Comparison of ENCODE assay signal across 8 mouse cellular contexts in the genomic region with DNA sequence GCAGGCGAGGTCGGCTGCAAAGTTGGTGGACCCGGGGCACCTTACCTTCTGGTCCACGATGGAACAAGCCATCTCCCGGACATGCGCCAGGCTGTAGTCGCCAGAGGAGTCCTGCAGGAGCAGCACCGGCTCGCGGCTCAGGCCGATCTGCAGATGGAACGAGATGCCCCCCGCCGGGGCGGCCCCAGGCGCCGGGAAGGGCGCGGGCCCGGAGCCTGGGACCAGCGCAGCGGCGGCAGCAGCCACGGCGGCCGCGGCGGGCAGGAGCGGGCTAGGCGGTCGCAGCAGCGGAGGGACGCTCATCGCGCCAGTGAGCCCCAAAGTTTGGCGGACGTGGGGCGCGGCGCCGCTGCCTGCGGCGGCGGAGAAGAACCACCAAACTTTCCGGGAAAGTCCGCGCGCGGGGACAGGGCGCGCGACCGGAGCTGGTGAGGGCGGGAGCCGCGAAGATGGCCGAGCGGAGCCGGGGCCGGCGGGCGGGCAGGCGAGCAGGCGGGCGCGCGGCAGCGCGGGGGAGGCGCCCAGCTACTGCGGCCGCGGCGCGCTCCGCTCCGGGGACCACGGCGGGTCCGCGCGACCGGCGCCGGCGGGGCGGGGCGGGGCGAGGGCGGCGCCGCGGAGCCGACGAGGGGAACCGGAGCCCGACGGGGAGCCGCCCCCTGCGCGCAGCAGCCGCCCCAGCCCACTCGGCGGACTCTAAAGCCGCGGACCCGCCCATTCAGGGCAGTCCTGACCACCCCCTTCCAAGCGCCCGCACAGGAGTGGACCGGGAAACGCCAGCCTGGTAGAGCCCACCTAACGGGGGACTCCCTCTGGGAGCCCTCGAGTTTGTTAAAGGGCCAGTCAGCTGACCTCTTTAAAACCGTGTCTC. TPM values are rescaled to one million over a fixed set of nuclear protein-coding genes. Genes with fewer than 3 reads are reported as not detected.
DNase-seq lines count a peak whose midpoint lies in the region; ATAC-seq and TF ChIP-seq lines count a peak whose summit lies in the region.

Gene Prkd1, minus strand, starts transcription at position 428 of the 871 bp plus-strand sequence.

- H3K4me3 ChIP-seq in forebrain, embryonic 12.5 days (replicated peaks), result peak within 1 kb of the TSS; percentile 77
- peak within 1 kb of the TSS; percentile 90 for H3K4me3 ChIP-seq in heart, embryonic 13.5 days
- H3K4me3 ChIP-seq in kidney, embryonic 16.5 days (ENCODE audit: low read length), result peak within 1 kb of the TSS; percentile 89
- no peak within 1 kb of the TSS for H3K4me3 ChIP-seq in myocyte

- H3K27ac ChIP-seq in forebrain, embryonic 12.5 days, result peak within 1 kb of the TSS; percentile 65
- peak within 1 kb of the TSS; percentile 87 for H3K27ac ChIP-seq in heart, embryonic 13.5 days (replicated peaks)
- H3K27ac ChIP-seq in kidney, embryonic 16.5 days (ENCODE audit: low read length), result peak within 1 kb of the TSS; percentile 72

- H3K36me3 ChIP-seq in forebrain, embryonic 12.5 days (replicated peaks), result no peaks in the 10 kb centered on the region
- no peaks in the 10 kb centered on the region for H3K36me3 ChIP-seq in heart, embryonic 13.5 days
- no peaks in the 10 kb centered on the region for H3K36me3 ChIP-seq in kidney, embryonic 16.5 days (ENCODE audit: insufficient read depth, low read length)
- H3K36me3 ChIP-seq in myocyte (ENCODE audit: control insufficient read depth, insufficient read depth), result no peaks in the 10 kb centered on the region

- H3K4me2 ChIP-seq in forebrain, embryonic 12.5 days, result peak within 1 kb of the TSS; percentile 85
- H3K4me2 ChIP-seq in heart, embryonic 13.5 days, result peak within 1 kb of the TSS; percentile 84
- H3K4me2 ChIP-seq in kidney, embryonic 16.5 days (replicated peaks; ENCODE audit: low read depth, low read length), result peak within 1 kb of the TSS; percentile 84
- H3K4me2 ChIP-seq in myocyte (ENCODE audit: low read depth), result peak within 1 kb of the TSS; percentile 52

- peak; percentile 30 to 38 for DNase-seq in urinary bladder, adult 18-20 months (ENCODE audit: low spot score in 2 of 2)
- no peak for DNase-seq in urinary bladder, postnatal 10 days (ENCODE audit: low spot score)
- DNase-seq in liver, result peak; percentile 72
- DNase-seq in urinary bladder, adult 2 months (ENCODE audit: low spot score), result peak; percentile 47

- H3K4me1 ChIP-seq in forebrain, embryonic 12.5 days, result peaks cover 20% of the 10 kb centered on the region
- H3K4me1 ChIP-seq in heart, embryonic 13.5 days, result peaks cover 22% of the 10 kb centered on the region
- peaks cover 11% of the 10 kb centered on the region for H3K4me1 ChIP-seq in kidney, embryonic 16.5 days (ENCODE audit: insufficient read depth, low read length)

- TF ChIP-seq POLR2A in myocyte (IDR thresholded peaks at IDR 0.05; ENCODE audit: insufficient read length, low read depth), result no peak

- no peaks in the 10 kb centered on the region for H3K9me3 ChIP-seq in forebrain, embryonic 12.5 days
- H3K9me3 ChIP-seq in heart, embryonic 13.5 days, result no peaks in the 10 kb centered on the region
- H3K9me3 ChIP-seq in kidney, embryonic 16.5 days (ENCODE audit: low read length), result no peaks in the 10 kb centered on the region

- H3K9ac ChIP-seq in forebrain, embryonic 12.5 days, result peak within 1 kb of the TSS; percentile 82
- H3K9ac ChIP-seq in heart, embryonic 13.5 days, result peak within 1 kb of the TSS; percentile 92
- peak within 1 kb of the TSS; percentile 84 for H3K9ac ChIP-seq in kidney, embryonic 16.5 days (replicated peaks; ENCODE audit: low read length)

- peaks cover 6% of the 10 kb centered on the region; the same call in 1 of the 2 replicates for H3K27me3 ChIP-seq in forebrain, embryonic 12.5 days
- H3K27me3 ChIP-seq in heart, embryonic 13.5 days (replicated peaks), result 0 out of 2 replicates have a peak, but pooled peaks cover 4% of the 10 kb centered on the region
- H3K27me3 ChIP-seq in kidney, embryonic 16.5 days (ENCODE audit: insufficient read depth, low read length), result no peaks in the 10 kb centered on the region
- peaks cover 8% of the 10 kb centered on the region for H3K27me3 ChIP-seq in myocyte (ENCODE audit: control insufficient read depth, insufficient read depth, insufficient read length)

- H3ac ChIP-seq in myocyte (ENCODE audit: control insufficient read depth, insufficient read length), result peak within 1 kb of the TSS; percentile 6

- H3K79me2 ChIP-seq in myocyte (ENCODE audit: control insufficient read depth, insufficient read depth), result no peaks in the 10 kb centered on the region

- WGBS in forebrain, embryonic 12.5 days, result under 1% methylated on average over 110 of the region's 114 CpGs
- 1% methylated on average over 86 of the region's 114 CpGs for WGBS in heart, embryonic 13.5 days
- WGBS in kidney, embryonic 16.5 days, result under 1% methylated on average over 90 of the region's 114 CpGs

- ATAC-seq in forebrain, embryonic 12.5 days (ENCODE audit: low FRiP score), result peak; percentile 92
- peak; percentile 85 for ATAC-seq in heart, embryonic 13.5 days (ENCODE audit: extremely low read depth, insufficient number of reproducible peaks, low FRiP score, low TSS enrichment)
- ATAC-seq in kidney, embryonic 16.5 days (ENCODE audit: low FRiP score, low TSS enrichment), result peak; percentile 98

TF ChIP-seq in myocyte, 11 proteins besides CTCF, POLR2A, EP300 and RAD21:
- TF ChIP-seq CEBPB (IDR thresholded peaks at IDR 0.05; ENCODE audit: insufficient read depth, poor library complexity, severe bottlenecking), result no peak
- TF ChIP-seq MAX (IDR thresholded peaks at IDR 0.05; ENCODE audit: low read depth), result no peak
- no peak for TF ChIP-seq SRF (IDR thresholded peaks at IDR 0.05; ENCODE audit: control insufficient read depth, insufficient read length, low read depth)
- no peak for TF ChIP-seq E2F4 (IDR thresholded peaks at IDR 0.05; ENCODE audit: insufficient read depth)
- TF ChIP-seq TCF12 (IDR thresholded peaks at IDR 0.05; ENCODE audit: insufficient read depth, poor library complexity, severe bottlenecking), result no peak
- no peak for TF ChIP-seq USF1 (IDR thresholded peaks at IDR 0.05; ENCODE audit: low read depth)
- no peak for TF ChIP-seq TCF3 (IDR thresholded peaks at IDR 0.05; ENCODE audit: insufficient read length, low read depth)
- TF ChIP-seq MYOD1 (IDR thresholded peaks at IDR 0.05; ENCODE audit: control insufficient read depth in 1 of 3, insufficient read length in 2 of 3, low read depth in 2 of 3), result no peak
- no peak for TF ChIP-seq MYOG (IDR thresholded peaks at IDR 0.05; ENCODE audit: control insufficient read depth in 1 of 3, insufficient read depth in 1 of 3, insufficient read length in 2 of 3, low read depth in 2 of 3)
- no peak for TF ChIP-seq POLR2AphosphoS2 (IDR thresholded peaks at IDR 0.05; ENCODE audit: insufficient read length, low read depth)
- no peak for TF ChIP-seq REST (IDR thresholded peaks at IDR 0.05; ENCODE audit: insufficient read depth, insufficient read length)

RNA-seq across cellular contexts. Expression of gene Prkd1, which starts in this region (rescaled TPM):
- polyA plus RNA-seq in forebrain, embryonic 12.5 days (2016; fragmentation: Nextera tagmentation; extraction: Ambion mirVana), result 8.2 and 8.7 TPM in 2 replicates
- 4.3 and 4.5 TPM in 2 replicates for polyA plus RNA-seq in heart, embryonic 13.5 days (2015; fragmentation: Nextera tagmentation; extraction: Ambion mirVana)
- 3.7 and 4.4 TPM in 2 replicates for polyA plus RNA-seq in kidney, embryonic 16.5 days (2015; fragmentation: Nextera tagmentation; extraction: Ambion mirVana)
- polyA plus RNA-seq in myocyte (2012; fragmentation: generic; extraction: Trizol), result 0.28 TPM
- 3.6 and 3.8 TPM in 2 replicates for polyA plus RNA-seq in urinary bladder, adult 2 months (2012; rRNA removed)
